Mouse (Mus musculus): Measurements from ENCODE around the gene Mri1. TPM values are rescaled to one million over a fixed set of nuclear protein-coding genes. Genes with fewer than 3 reads are reported as not detected.

Gene Mri1
- total RNA-seq, 2 experiments from 2014 or later, result 24.7 to 28.7 TPM

DNA sequence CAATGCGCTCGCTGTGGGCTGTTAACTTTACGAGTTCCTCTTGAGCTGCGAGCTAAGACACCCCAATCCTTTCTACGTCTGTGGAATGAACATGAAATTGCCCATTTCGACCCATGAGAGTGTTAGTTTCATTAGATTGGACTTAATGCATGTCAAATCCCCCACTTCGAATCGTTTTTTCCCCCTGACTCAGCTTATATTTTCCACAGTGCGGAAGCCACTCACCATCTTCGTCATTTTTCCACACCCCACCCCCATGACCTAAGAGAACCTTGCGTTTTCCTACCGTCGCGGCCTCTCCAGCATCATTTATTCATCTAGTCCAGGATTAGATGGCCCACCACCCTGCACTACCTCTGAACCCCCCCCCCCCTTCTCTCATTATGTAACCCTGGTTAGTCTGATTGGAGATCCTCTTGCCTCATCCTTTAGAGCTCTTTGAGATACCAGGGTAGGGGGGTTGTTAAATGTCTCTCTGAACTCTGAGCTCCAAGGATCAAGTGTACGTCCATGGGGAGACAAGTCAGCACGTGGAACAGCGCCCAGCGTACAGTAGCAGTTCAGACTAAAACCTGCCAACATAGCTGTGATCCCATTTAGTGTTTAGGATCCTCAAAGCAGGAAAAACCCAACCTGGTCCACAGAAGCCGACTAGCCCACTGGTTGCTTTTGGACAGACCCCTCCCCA, 19.4 kb downstream of the Mri1 start:
- no peak for DNase-seq (ENCODE audit: low spot score in 2 of 2)

DNA sequence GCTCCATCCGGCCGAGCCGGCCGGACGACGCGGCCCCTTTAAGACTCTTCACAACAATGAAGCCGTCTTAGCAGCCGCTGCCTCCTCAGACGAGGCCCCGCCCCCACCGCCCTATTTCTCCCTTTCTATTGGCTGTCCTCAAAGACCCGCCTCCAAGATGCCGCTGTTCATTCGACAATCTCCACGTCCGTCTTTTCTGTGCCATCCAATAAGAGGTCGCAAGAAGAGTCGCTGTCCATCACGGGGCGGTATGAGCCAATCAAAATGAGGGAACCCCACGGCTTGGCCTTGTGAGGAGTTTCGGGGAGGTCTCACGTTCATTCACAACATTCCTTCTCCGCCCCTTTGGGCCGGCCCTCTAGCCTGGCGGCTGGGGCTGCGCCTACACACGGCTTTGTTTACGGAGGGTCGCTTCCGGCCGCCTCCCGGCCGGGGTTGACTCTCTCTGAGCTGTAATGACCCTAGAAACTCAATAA, 20.1 kb downstream of the Mri1 start, which contains the start of gene Zswim4:
Gene Zswim4, minus strand, starts transcription at position 58 of the 476 bp plus-strand sequence.
- peak; percentile 99 to 100 for DNase-seq (ENCODE audit: low spot score in 2 of 2)

DNA sequence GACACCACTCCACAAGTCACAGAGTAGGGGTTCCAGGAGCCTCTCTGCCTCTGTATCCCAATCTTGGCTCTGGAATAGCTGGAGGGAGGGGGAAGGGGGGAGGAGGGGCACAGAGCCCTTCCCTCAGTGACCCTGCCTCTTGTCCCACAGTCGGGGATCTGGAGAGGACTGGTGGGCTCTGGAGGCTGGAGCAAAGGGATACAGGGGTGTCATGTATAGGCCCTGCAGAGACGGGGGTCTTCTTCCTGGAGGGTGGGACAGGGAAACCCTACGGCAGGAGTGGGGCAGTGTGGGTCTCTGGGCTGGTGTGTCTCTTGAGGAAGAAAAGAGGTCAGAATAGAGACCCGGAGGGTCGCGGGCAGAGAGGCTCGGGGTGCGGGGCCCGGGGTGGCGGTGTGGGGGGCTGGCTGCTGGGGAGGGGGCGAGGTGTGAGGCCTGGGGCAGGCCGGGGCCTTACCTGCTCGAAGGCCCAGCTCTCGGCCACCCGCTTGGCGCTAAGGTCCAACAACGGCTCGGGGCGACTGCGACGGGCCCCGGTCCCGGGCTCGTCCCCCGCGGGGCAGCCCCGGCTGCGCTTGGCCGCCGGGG, 20.6 kb downstream of the Mri1 start:
- no peak for DNase-seq (ENCODE audit: low spot score in 2 of 2)

- no peak for DNase-seq (ENCODE audit: low spot score in 2 of 2)
These were observed 21.2 kb downstream of the Mri1 start for GRCm38 (mm10) chr8:84235746-84236409.

DNA sequence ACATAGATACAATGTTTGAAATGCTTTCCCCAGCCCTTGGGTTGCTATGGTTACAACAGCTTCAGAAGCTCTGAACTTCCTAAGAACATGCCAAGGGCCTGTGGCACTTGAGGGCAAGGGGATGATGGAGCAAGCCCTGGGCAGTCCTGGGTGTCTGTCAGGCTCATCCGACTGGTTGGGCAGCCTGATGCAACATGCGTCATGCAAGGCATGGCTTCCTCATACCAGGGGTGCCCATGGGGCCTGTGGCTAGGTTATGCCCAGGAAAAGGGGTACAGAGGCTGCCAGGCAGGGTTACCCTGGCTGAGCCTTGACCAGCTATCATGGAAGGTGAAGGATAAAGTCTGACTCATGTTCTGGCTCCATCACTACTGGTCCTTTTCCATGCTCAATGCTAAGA, 24.1 kb downstream of the Mri1 start:
- no peak for DNase-seq (ENCODE audit: low spot score in 2 of 2)

- DNase-seq (ENCODE audit: low spot score in 2 of 2), result no peak
These were observed 26.4 kb downstream of the Mri1 start for GRCm38 (mm10) chr8:84230735-84231134.

GRCm38 (mm10) chr8:84223322-84224029, 33.6 kb downstream of the Mri1 start:
- no peak for DNase-seq (ENCODE audit: low spot score in 2 of 2)

DNA sequence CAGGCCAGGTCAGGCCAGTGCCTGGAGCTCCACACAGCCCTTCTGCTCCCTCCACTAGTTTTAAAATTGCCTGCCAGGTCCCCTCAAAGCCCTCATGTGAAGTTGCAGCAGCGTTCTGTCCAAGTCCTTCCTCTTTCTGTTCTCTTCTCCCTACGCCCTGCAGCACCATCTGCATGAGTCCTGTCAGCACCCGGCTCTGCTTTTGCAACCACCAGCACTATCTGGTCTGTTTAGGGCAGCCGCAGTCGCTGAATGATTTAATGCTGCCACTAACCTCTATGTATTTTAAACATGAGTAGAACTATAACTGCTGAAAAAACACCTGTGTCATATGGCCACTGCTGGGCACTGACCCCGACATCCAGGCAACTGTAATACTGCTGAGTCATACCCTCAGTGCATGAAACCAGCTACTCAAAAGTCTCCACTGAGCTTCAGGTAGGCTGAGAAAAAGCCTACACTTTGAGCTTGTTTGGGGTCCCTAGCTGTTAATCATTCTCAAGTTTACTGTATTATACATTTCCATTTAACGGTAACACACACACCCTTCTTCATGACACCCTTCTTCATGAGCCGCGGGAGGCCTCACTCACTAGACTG, 34.5 kb downstream of the Mri1 start:
- DNase-seq (ENCODE audit: low spot score in 2 of 2), result no peak

DNA sequence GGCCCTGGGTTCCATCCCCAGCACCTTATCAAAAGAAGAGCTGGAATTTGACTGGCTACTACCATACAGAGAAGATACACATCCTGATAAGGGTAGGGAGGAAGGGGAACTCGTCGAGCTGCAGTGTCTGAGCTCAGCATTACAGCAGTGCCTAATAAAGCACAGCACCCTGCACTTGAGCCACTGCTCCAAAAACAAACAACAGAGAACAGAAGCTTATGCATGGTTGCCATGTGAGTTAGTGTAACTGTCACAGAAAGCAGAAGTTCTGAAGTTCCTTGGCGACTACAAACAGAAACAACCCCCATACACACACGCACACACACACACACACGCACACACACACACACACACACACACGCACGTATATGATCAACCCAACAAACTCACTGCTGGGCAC, 37.0 kb downstream of the Mri1 start:
- DNase-seq (ENCODE audit: low spot score in 2 of 2), result no peak

DNA sequence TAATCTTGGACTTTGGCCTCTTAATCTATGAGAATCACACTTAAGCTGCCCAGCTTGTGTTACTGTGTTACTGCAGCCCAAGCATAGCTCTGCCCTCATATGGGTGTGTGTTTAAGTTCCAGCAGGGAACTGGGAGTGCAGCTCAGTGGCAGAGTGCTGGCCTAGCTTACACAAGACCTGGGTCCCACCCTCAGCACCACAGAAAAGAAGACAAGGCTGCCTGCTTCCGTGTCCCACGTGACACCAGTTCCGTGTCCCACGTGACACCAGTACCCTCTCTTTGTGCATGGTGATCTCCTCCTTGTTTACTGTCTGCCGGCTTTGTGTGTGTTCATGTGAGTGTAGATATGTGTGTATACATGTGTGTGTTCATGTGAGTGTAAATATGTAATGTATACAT, 39.0 kb downstream of the Mri1 start:
- no peak for DNase-seq (ENCODE audit: low spot score in 2 of 2)

DNA sequence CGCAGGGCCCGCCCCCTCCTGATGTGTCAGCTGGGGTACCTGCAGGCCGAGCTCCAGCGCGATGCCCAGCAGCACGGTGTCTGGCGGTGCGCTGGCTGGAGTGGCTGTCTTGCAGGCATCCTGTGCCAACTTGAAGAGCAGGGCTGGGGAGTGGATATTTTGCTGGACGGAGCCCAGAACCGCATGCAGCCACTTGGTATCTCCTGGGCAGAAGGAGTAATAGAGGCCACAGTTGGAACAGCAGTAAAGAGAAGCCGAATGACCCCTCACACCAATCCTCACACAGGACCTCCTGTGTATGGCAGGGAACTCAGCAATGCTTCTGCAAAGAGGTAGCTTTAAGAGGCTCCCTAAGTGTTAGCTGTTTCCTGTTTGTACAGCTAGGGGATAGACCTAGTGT, 39.9 kb downstream of the Mri1 start:
- no peak for DNase-seq (ENCODE audit: low spot score in 2 of 2)

- no peak for DNase-seq (ENCODE audit: low spot score in 2 of 2)
These were observed 43.8 kb downstream of the Mri1 start for GRCm38 (mm10) chr8:84213277-84213676.

DNA sequence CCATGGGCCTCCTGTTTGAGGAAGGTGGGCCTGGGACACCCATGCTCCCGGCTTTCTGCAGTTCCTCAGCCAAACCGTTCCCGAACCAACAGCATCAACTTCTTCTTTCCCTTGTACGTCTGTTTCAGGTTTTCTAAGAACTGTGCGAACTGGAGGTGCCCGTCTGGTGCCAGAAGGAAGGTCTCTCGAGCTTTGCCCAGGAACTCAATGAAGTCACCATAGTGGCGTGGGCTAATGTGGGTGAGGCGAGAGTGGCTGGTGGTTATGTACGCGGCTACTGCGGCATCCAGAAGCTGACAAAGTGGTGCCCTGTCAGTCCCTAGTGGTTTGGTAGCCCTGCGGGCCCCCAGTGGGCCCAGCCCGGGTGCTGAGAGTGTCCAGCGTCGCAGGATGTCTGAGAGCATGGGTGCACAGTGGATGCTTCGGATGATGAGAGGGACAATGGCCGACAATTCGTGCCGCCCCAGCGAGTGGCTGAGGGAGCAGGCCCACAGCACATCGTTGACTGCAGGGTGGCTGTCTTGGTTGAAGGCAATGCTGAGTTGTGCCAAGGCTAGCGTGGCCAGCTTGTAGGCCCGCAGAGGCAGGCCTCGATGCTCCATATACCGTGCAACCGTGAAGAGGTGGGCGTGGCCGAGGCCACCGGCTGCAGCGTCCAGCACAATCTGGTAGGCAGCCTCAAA, 45.1 kb downstream of the Mri1 start:
- DNase-seq (ENCODE audit: low spot score in 2 of 2), result no peak

DNA sequence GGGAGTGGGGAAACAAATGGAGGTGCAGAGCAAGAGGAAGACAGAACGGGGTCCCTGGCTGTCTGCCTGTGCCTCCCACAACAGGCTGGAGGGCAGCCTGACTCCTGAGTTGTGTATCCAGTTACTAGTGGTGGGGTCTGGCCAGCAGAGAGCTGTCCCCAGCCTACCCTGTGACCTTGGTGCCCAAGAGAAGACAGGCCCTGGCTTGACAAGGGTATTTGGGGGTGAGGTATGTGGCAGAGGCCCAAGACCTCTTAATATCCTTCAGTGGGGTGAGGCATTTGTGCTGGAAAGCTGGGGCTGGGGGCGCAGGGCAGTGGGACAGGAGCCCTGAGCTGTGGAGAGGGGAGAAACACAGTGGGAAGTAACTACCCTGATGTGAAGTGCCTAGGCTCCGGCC, 45.9 kb downstream of the Mri1 start:
- DNase-seq (ENCODE audit: low spot score in 2 of 2), result no peak

- DNase-seq (ENCODE audit: low spot score in 2 of 2), result peak; percentile 80 to 82
These were observed 46.8 kb downstream of the Mri1 start for GRCm38 (mm10) chr8:84210167-84210791.

- DNase-seq (ENCODE audit: low spot score in 2 of 2), result no peak
These were observed 48.4 kb downstream of the Mri1 start for GRCm38 (mm10) chr8:84208381-84209380.

DNA sequence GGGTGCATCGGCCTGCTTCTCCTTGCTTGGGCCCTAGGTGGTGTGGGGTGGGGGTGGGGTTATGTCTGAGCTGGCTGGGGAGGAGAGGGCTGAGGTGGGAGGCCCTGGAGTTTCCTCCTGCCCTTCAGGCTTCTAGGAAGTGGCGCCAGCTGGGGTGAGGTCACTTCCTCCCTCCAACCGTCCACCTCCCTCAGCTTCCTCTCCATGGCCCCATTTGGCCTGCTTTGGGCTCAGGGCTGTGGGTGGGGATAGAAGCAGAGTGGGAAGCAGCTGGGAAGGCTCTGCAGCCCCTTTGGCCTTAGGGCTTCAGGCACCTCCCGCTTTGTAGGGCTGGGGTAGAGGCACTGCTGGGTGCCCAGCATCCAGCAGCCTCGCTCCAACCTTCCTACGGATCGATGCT, 49.3 kb downstream of the Mri1 start:
- no peak for DNase-seq (ENCODE audit: low spot score in 2 of 2)

DNA sequence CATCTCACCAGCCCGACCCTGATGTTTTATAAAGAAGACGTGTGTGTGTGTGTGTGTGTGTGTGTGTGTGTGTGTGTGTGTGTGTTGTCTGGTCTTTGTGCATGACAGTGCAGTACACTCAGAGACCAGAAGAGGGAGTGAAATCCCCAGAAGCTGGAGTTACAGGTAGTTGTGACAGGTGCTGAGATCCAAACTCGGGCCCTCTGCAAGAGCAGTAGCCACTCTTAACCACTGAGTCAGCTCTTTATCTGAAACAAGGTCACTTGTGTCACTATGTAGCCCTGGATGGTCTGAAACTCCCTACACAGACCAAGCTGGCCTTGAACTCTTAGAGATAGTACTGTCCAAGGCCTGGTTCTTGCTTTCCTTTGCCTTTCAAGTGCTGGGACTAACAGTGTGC, 50.5 kb downstream of the Mri1 start:
- DNase-seq (ENCODE audit: low spot score in 2 of 2), result no peak

DNA sequence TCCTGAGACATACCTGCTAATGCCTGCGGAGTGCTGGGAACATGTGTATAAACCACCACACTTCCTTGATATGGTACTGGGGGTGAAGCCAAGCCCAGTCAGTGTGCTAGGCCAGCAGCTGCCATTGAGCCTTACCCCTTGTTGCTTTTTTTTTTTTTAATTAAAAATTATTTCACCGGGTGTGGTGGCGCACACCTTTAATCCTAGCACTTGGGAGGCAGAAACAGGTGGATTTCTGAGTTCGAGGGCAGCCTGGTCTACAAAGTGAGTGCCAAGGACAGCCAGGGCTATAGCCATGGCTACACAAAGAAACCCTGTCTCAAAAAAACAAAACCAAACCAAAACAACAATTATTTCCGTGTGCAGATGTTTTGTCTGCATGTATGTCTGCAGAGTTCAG, 52.1 kb downstream of the Mri1 start:
- DNase-seq (ENCODE audit: low spot score in 2 of 2), result no peak

All from layer of hippocampus, postnatal 14 days (tissue).